18 mouse cellular contexts compared by ENCODE assay signal in genomic region chr11:34871991-34872390, GRCm38 (mm10).
"Had no signal": no experiment of that assay in that cellular context is flagged by ENCODE, and none has a peak within 500 bp of the region (broad histone marks: within the 10 kb centered on the region; RNA-seq: fewer than 3 reads in every experiment).

No protein-coding gene starts in this region.

- H3K4me1 ChIP-seq: limb, embryonic 12.5 days; limb, embryonic 15.5 days; midbrain, embryonic 12.5 days; midbrain, embryonic 15.5 days; neural tube, embryonic 12.5 days; neural tube, embryonic 15.5 days had no signal

- H3K4me3 ChIP-seq: limb, embryonic 12.5 days; limb, embryonic 15.5 days; midbrain, embryonic 12.5 days; midbrain, embryonic 15.5 days; neural tube, embryonic 12.5 days; neural tube, embryonic 15.5 days had no signal

- DNase-seq: kidney, adult 18-20 months; kidney, adult 9 months; kidney, postnatal 14 days; kidney, postnatal 4 days; left cerebral cortex, postnatal 4 days; liver, postnatal 0 days; lung, embryonic 14.5 days; thymus, adult 2 months; thymus, postnatal 14 days had no signal

- H3K27ac ChIP-seq: limb, embryonic 12.5 days; limb, embryonic 15.5 days; liver, embryonic 14.5 days; macrophage; midbrain, embryonic 12.5 days; midbrain, embryonic 15.5 days; neural tube, embryonic 12.5 days; neural tube, embryonic 15.5 days; stomach, postnatal 0 days had no signal
